Mouse (Mus musculus) cerebellum, adult 18-20 months (tissue): ENCODE results near the gene Inha.

Source experiments
- DNase-seq, 2 experiments: peaks; one replicate each; pipeline ENCODE4 v3.0.0; 2021

The Inha gene

GRCm38 (mm10) chr1:75490785-75491551, 15.9 kb upstream of the Inha start:
- DNase-seq = no peak

- no peak for DNase-seq
These were observed 14.2 kb upstream of the Inha start for GRCm38 (mm10) chr1:75492579-75493170.

GRCm38 (mm10) chr1:75494878-75495548, 11.9 kb upstream of the Inha start:
- peak; percentile 54 for DNase-seq

GRCm38 (mm10) chr1:75498897-75499296, 8.0 kb upstream of the Inha start:
- DNase-seq = no peak

GRCm38 (mm10) chr1:75499441-75499840, 7.4 kb upstream of the Inha start:
- no peak for DNase-seq

GRCm38 (mm10) chr1:75501905-75502304, 5.0 kb upstream of the Inha start:
- no peak for DNase-seq

- no peak for DNase-seq
These were observed 3.8 kb upstream of the Inha start for GRCm38 (mm10) chr1:75502945-75503650.

GRCm38 (mm10) chr1:75503651-75503980, 3.3 kb upstream of the Inha start:
- DNase-seq = no peak

- no peak for DNase-seq
These were observed 2.4 kb upstream of the Inha start for GRCm38 (mm10) chr1:75504256-75505045.

- peak; percentile 90 to 92 for DNase-seq
These were observed 1.5 kb upstream of the Inha start for GRCm38 (mm10) chr1:75505159-75505955.

- peak; percentile 48 to 68 for DNase-seq
These were observed 683 bp upstream of the Inha start, which contains the start of gene Obsl1 for GRCm38 (mm10) chr1:75505956-75506831. Gene Obsl1 (minus strand): TSS chr1:75506452.

- DNase-seq = no peak
These were observed 2.7 kb downstream of the Inha start for GRCm38 (mm10) chr1:75509586-75509985.

- DNase-seq = no peak
These were observed 3.3 kb downstream of the Inha start for GRCm38 (mm10) chr1:75510154-75510553.

- DNase-seq = no peak
These were observed 4.7 kb downstream of the Inha start for GRCm38 (mm10) chr1:75511437-75512210.

GRCm38 (mm10) chr1:75512550-75512949, 5.7 kb downstream of the Inha start:
- no peak for DNase-seq

GRCm38 (mm10) chr1:75516703-75517380, 10.0 kb downstream of the Inha start:
- DNase-seq = no peak

- no peak for DNase-seq
These were observed 11.1 kb downstream of the Inha start for GRCm38 (mm10) chr1:75517984-75518383.

GRCm38 (mm10) chr1:75518427-75518826, 11.6 kb downstream of the Inha start:
- DNase-seq = no peak

GRCm38 (mm10) chr1:75519576-75519975, 12.7 kb downstream of the Inha start:
- no peak for DNase-seq
